Mouse (Mus musculus): Measurements from ENCODE around the gene Ctsw. TPM values are rescaled to one million over a fixed set of nuclear protein-coding genes. Genes with fewer than 3 reads are reported as not detected.

The Ctsw gene
- total and polyA plus RNA-seq, 2 experiments from 2014 or later = 1.2 to 2.0 TPM

- H3K27ac ChIP-seq = no peak overlapping the region
- no peak for TF ChIP-seq CTCF (IDR thresholded peaks at IDR 0.05; ENCODE audit: low read depth)
- ATAC-seq (no peak), DNase-seq (ENCODE audit: low spot score) (no peak)
- no peaks in the 10 kb centered on the region for H3K9me3 ChIP-seq (ENCODE audit: low read length)
- peaks cover 7% of the 10 kb centered on the region for H3K4me1 ChIP-seq (ENCODE audit: insufficient read depth, low read length)
- H3K36me3 ChIP-seq (ENCODE audit: insufficient read depth, low read length) = peaks cover 22% of the 10 kb centered on the region
- no peaks in the 10 kb centered on the region for H3K27me3 ChIP-seq (ENCODE audit: insufficient read depth, low read length)
- no peak overlapping the region for H3K4me2 ChIP-seq (ENCODE audit: low read depth, low read length)
- H3K9ac ChIP-seq (replicated peaks; ENCODE audit: low read length) = no peak overlapping the region
- H3K4me3 ChIP-seq (ENCODE audit: low read length) = no peak overlapping the region
- WGBS = 89% methylated on average over 10 of the region's 10 CpGs
Measured at GRCm38 (mm10) chr19:5480016-5480415, 11.7 kb upstream of the Ctsw start.

- no peak for ATAC-seq
- H3K4me2 ChIP-seq (ENCODE audit: low read depth, low read length) = no peak overlapping the region
Measured at GRCm38 (mm10) chr19:5477668-5478300, 9.5 kb upstream of the Ctsw start.

GRCm38 (mm10) chr19:5477004-5477667 is 8.8 kb upstream of the Ctsw start:
- ATAC-seq = no peak
- Histone ChIP-seq H3K27ac (no peak overlapping the region), H3K27me3 (ENCODE audit: insufficient read depth, low read length) (no peaks in the 10 kb centered on the region), H3K36me3 (ENCODE audit: insufficient read depth, low read length) (peaks cover under 1% of the 10 kb centered on the region; the same call in 1 of the 2 replicates), H3K9me3 (ENCODE audit: low read length) (no peaks in the 10 kb centered on the region), H3K4me3 (ENCODE audit: low read length) (no peak overlapping the region), H3K4me1 (ENCODE audit: insufficient read depth, low read length) (peaks cover 7% of the 10 kb centered on the region), H3K9ac (replicated peaks; ENCODE audit: low read length) (no peak overlapping the region), H3K4me2 (ENCODE audit: low read depth, low read length) (no peak overlapping the region)
- no peak for DNase-seq (ENCODE audit: low spot score)
- TF ChIP-seq CTCF (IDR thresholded peaks at IDR 0.05; ENCODE audit: low read depth) = no peak
- WGBS = 83% methylated on average over 10 of the region's 10 CpGs

More at GRCm38 (mm10) chr19:5477668-5478300, 9.5 kb upstream of the Ctsw start:
- 89% methylated on average over 18 of the region's 18 CpGs for WGBS
- Histone ChIP-seq H3K9me3 (ENCODE audit: low read length) (no peaks in the 10 kb centered on the region), H3K4me3 (ENCODE audit: low read length) (no peak overlapping the region), H3K27ac (no peak overlapping the region), H3K27me3 (ENCODE audit: insufficient read depth, low read length) (no peaks in the 10 kb centered on the region), H3K4me1 (ENCODE audit: insufficient read depth, low read length) (peaks cover 7% of the 10 kb centered on the region), H3K9ac (replicated peaks; ENCODE audit: low read length) (no peak overlapping the region), H3K36me3 (ENCODE audit: insufficient read depth, low read length) (peaks cover 7% of the 10 kb centered on the region)
- no peak for DNase-seq (ENCODE audit: low spot score)
- TF ChIP-seq CTCF (IDR thresholded peaks at IDR 0.05; ENCODE audit: low read depth) = no peak

GRCm38 (mm10) chr19:5475069-5475714 is 6.9 kb upstream of the Ctsw start:
- peak overlapping the region; percentile 78 for H3K9ac ChIP-seq (replicated peaks; ENCODE audit: low read length)
- DNase-seq (ENCODE audit: low spot score) (no peak), ATAC-seq (peak; percentile 33; the same call in 1 of the 2 replicates)
- H3K27me3 ChIP-seq (ENCODE audit: insufficient read depth, low read length) = no peaks in the 10 kb centered on the region
- peak overlapping the region; percentile 57 for H3K4me3 ChIP-seq (ENCODE audit: low read length)
- H3K9me3 ChIP-seq (ENCODE audit: low read length) = no peaks in the 10 kb centered on the region
- H3K36me3 ChIP-seq (ENCODE audit: insufficient read depth, low read length) = no peaks in the 10 kb centered on the region; the same call in 1 of the 2 replicates
- no peak for TF ChIP-seq CTCF (IDR thresholded peaks at IDR 0.05; ENCODE audit: low read depth)
- peak overlapping the region; percentile 72 for H3K27ac ChIP-seq
- WGBS = 10% methylated on average over 12 of the region's 13 CpGs
- peaks cover 7% of the 10 kb centered on the region for H3K4me1 ChIP-seq (ENCODE audit: insufficient read depth, low read length)
- peak overlapping the region; percentile 97 for H3K4me2 ChIP-seq (ENCODE audit: low read depth, low read length)

- peak overlapping the region; percentile 72 for H3K27ac ChIP-seq
- TF ChIP-seq CTCF (IDR thresholded peaks at IDR 0.05; ENCODE audit: low read depth) = no peak
- WGBS = 1% methylated on average over 65 of the region's 68 CpGs
Measured at GRCm38 (mm10) chr19:5474281-5475068, 6.2 kb upstream of the Ctsw start.

GRCm38 (mm10) chr19:5473720-5474119 is 5.4 kb upstream of the Ctsw start, which contains the start of gene Efemp2:
Gene Efemp2 (plus strand): TSS chr19:5473954.
- ATAC-seq (peak; percentile 76), DNase-seq (ENCODE audit: low spot score) (peak; percentile 81)
- Histone ChIP-seq H3K4me3 (ENCODE audit: low read length) (peak within 1 kb of the TSS; percentile 57), H3K36me3 (ENCODE audit: insufficient read depth, low read length) (no peaks in the 10 kb centered on the region; the same call in 1 of the 2 replicates), H3K27me3 (ENCODE audit: insufficient read depth, low read length) (no peaks in the 10 kb centered on the region), H3K9ac (replicated peaks; ENCODE audit: low read length) (peak within 1 kb of the TSS; percentile 78), H3K4me1 (ENCODE audit: insufficient read depth, low read length) (peaks cover 7% of the 10 kb centered on the region), H3K9me3 (ENCODE audit: low read length) (no peaks in the 10 kb centered on the region), H3K4me2 (ENCODE audit: low read depth, low read length) (peak within 1 kb of the TSS; percentile 97), H3K27ac (peak within 1 kb of the TSS; percentile 72)
- no peak for TF ChIP-seq CTCF (IDR thresholded peaks at IDR 0.05; ENCODE audit: low read depth)
- 2% methylated on average over 22 of the region's 22 CpGs for WGBS

More at GRCm38 (mm10) chr19:5474281-5475068, 6.2 kb upstream of the Ctsw start:
- H3K36me3 ChIP-seq (ENCODE audit: insufficient read depth, low read length) = no peaks in the 10 kb centered on the region; the same call in 1 of the 2 replicates
- peak; percentile 76 for ATAC-seq
- no peaks in the 10 kb centered on the region for H3K27me3 ChIP-seq (ENCODE audit: insufficient read depth, low read length)
- DNase-seq (ENCODE audit: low spot score) = peak; percentile 63
- H3K4me3 ChIP-seq (ENCODE audit: low read length) = peak overlapping the region; percentile 57
- peak overlapping the region; percentile 78 for H3K9ac ChIP-seq (replicated peaks; ENCODE audit: low read length)
- no peaks in the 10 kb centered on the region for H3K9me3 ChIP-seq (ENCODE audit: low read length)
- H3K4me1 ChIP-seq (ENCODE audit: insufficient read depth, low read length) = peaks cover 7% of the 10 kb centered on the region
- H3K4me2 ChIP-seq (ENCODE audit: low read depth, low read length) = peak overlapping the region; percentile 97

Data from hindbrain, postnatal 0 days (tissue).